Mouse (Mus musculus): ENCODE measurements at regions not wholly inside any gene's neighbourhood (a gene's known extent, or its start where the extent isn't known, plus 50 kb on each side); places are given as distances from the start of the nearest gene placed in this dataset.
"Not testable (repeated sequence)": the region's sequence is repeated elsewhere in the genome, so short reads cannot be mapped to it uniquely, and the experiment has no call there.

- Histone ChIP-seq H3K27me3 (no peaks in the 10 kb centered on the region), H3K27ac (replicated peaks) (no peak overlapping the region), H3K9ac (no peak overlapping the region), H3K4me1 (peaks cover 16% of the 10 kb centered on the region), H3K4me2 (replicated peaks) (no peak overlapping the region), H3K9me3 (replicated peaks) (no peaks in the 10 kb centered on the region), H3K4me3 (replicated peaks) (no peak overlapping the region), H3K36me3 (no peaks in the 10 kb centered on the region)
- 32% methylated on average over 8 of the region's 8 CpGs for WGBS
- no peak for ATAC-seq (ENCODE audit: insufficient number of reproducible peaks, low FRiP score, low TSS enrichment, low read depth)
These were observed 80.6 kb upstream of the Tcf12 start for GRCm38 (mm10) chr9:72192051-72192952.

GRCm38 (mm10) chr9:72192953-72193337 lies 81.3 kb upstream of the Tcf12 start:
- 65% methylated on average over 1 of the region's 1 CpGs for WGBS
- H3K4me1 ChIP-seq: peaks cover 22% of the 10 kb centered on the region
- not testable (repeated sequence) for H3K27ac ChIP-seq (replicated peaks); H3K4me3 ChIP-seq (replicated peaks); H3K27me3 ChIP-seq; H3K4me2 ChIP-seq (replicated peaks); H3K9me3 ChIP-seq (replicated peaks); H3K9ac ChIP-seq; ATAC-seq (ENCODE audit: insufficient number of reproducible peaks, low FRiP score, low TSS enrichment, low read depth); H3K36me3 ChIP-seq

GRCm38 (mm10) chr9:72195348-72195747 lies 79.3 kb upstream of the Zfp280d start:
- Histone ChIP-seq H3K9ac (no peak overlapping the region), H3K27me3 (no peaks in the 10 kb centered on the region), H3K4me1 (peaks cover 22% of the 10 kb centered on the region), H3K36me3 (no peaks in the 10 kb centered on the region), H3K27ac (replicated peaks) (no peak overlapping the region), H3K4me3 (replicated peaks) (no peak overlapping the region), H3K9me3 (replicated peaks) (no peaks in the 10 kb centered on the region), H3K4me2 (replicated peaks) (no peak overlapping the region)
- 51% methylated on average over 3 of the region's 3 CpGs for WGBS
- no peak for ATAC-seq (ENCODE audit: insufficient number of reproducible peaks, low FRiP score, low TSS enrichment, low read depth)

- H3K4me1 ChIP-seq: peaks cover 22% of the 10 kb centered on the region
- no peaks in the 10 kb centered on the region for H3K9me3 ChIP-seq (replicated peaks)
- H3K27ac ChIP-seq (replicated peaks): no peak overlapping the region; the same call in 1 of the 2 replicates
- WGBS: 38% methylated on average over 10 of the region's 10 CpGs
- no peak overlapping the region for H3K9ac ChIP-seq
- no peak overlapping the region; the same call in 1 of the 2 replicates for H3K4me2 ChIP-seq (replicated peaks)
- ATAC-seq (ENCODE audit: insufficient number of reproducible peaks, low FRiP score, low TSS enrichment, low read depth): no peak
- H3K36me3 ChIP-seq: no peaks in the 10 kb centered on the region
- no peaks in the 10 kb centered on the region for H3K27me3 ChIP-seq
- H3K4me3 ChIP-seq (replicated peaks): no peak overlapping the region
These were observed 77.9 kb upstream of the Zfp280d start for GRCm38 (mm10) chr9:72196626-72197330.

- H3K27ac ChIP-seq (replicated peaks): no peak overlapping the region
- H3K4me1 ChIP-seq: peaks cover 17% of the 10 kb centered on the region
- no peaks in the 10 kb centered on the region for H3K36me3 ChIP-seq
- no peak overlapping the region for H3K4me3 ChIP-seq (replicated peaks)
- H3K4me2 ChIP-seq (replicated peaks): no peak overlapping the region
- no peak for ATAC-seq (ENCODE audit: insufficient number of reproducible peaks, low FRiP score, low TSS enrichment, low read depth)
- 56% methylated on average over 11 of the region's 11 CpGs for WGBS
- no peak overlapping the region for H3K9ac ChIP-seq
- H3K27me3 ChIP-seq: no peaks in the 10 kb centered on the region
- H3K9me3 ChIP-seq (replicated peaks): no peaks in the 10 kb centered on the region
These were observed 77.3 kb upstream of the Zfp280d start for GRCm38 (mm10) chr9:72197331-72197732.

- H3K4me2 ChIP-seq (replicated peaks): no peak overlapping the region
- no peak overlapping the region for H3K9ac ChIP-seq
- H3K27me3 ChIP-seq: no peaks in the 10 kb centered on the region
- WGBS: 90% methylated on average over 5 of the region's 5 CpGs
- no peak for ATAC-seq (ENCODE audit: insufficient number of reproducible peaks, low FRiP score, low TSS enrichment, low read depth)
- H3K36me3 ChIP-seq: no peaks in the 10 kb centered on the region
- no peak overlapping the region for H3K4me3 ChIP-seq (replicated peaks)
- no peaks in the 10 kb centered on the region for H3K9me3 ChIP-seq (replicated peaks)
- no peak overlapping the region for H3K27ac ChIP-seq (replicated peaks)
- H3K4me1 ChIP-seq: peaks cover 15% of the 10 kb centered on the region
These were observed 75.7 kb upstream of the Zfp280d start for GRCm38 (mm10) chr9:72198976-72199375.

GRCm38 (mm10) chr9:72204357-72204905 lies 70.2 kb upstream of the Zfp280d start:
- no peaks in the 10 kb centered on the region for H3K36me3 ChIP-seq
- WGBS: 89% methylated on average over 2 of the region's 2 CpGs

GRCm38 (mm10) chr9:72205815-72206214 lies 68.8 kb upstream of the Zfp280d start:
- Histone ChIP-seq H3K9ac (no peak overlapping the region), H3K4me1 (no peaks in the 10 kb centered on the region), H3K4me3 (replicated peaks) (no peak overlapping the region), H3K9me3 (replicated peaks) (no peaks in the 10 kb centered on the region), H3K4me2 (replicated peaks) (no peak overlapping the region), H3K27ac (replicated peaks) (no peak overlapping the region), H3K36me3 (no peaks in the 10 kb centered on the region), H3K27me3 (no peaks in the 10 kb centered on the region)
- ATAC-seq (ENCODE audit: insufficient number of reproducible peaks, low FRiP score, low TSS enrichment, low read depth): no peak
- 67% methylated on average over 7 of the region's 7 CpGs for WGBS

More at GRCm38 (mm10) chr9:72204357-72204905, 70.2 kb upstream of the Zfp280d start:
- no peaks in the 10 kb centered on the region for H3K9me3 ChIP-seq (replicated peaks)
- H3K4me2 ChIP-seq (replicated peaks): no peak overlapping the region
- no peaks in the 10 kb centered on the region for H3K4me1 ChIP-seq
- H3K4me3 ChIP-seq (replicated peaks): no peak overlapping the region
- H3K27ac ChIP-seq (replicated peaks): no peak overlapping the region
- H3K27me3 ChIP-seq: no peaks in the 10 kb centered on the region
- no peak for ATAC-seq (ENCODE audit: insufficient number of reproducible peaks, low FRiP score, low TSS enrichment, low read depth)
- no peak overlapping the region for H3K9ac ChIP-seq

GRCm38 (mm10) chr9:72206911-72207310 lies 67.7 kb upstream of the Zfp280d start:
- WGBS: 59% methylated on average over 2 of the region's 2 CpGs
- H3K9ac ChIP-seq: no peak overlapping the region
- no peak overlapping the region for H3K27ac ChIP-seq (replicated peaks)
- no peak overlapping the region for H3K4me3 ChIP-seq (replicated peaks)
- no peaks in the 10 kb centered on the region for H3K36me3 ChIP-seq
- ATAC-seq (ENCODE audit: insufficient number of reproducible peaks, low FRiP score, low TSS enrichment, low read depth): no peak
- H3K4me1 ChIP-seq: no peaks in the 10 kb centered on the region
- H3K9me3 ChIP-seq (replicated peaks): no peaks in the 10 kb centered on the region
- no peak overlapping the region for H3K4me2 ChIP-seq (replicated peaks)
- H3K27me3 ChIP-seq: no peaks in the 10 kb centered on the region

- H3K4me1 ChIP-seq: no peaks in the 10 kb centered on the region
- no peak overlapping the region for H3K4me3 ChIP-seq (replicated peaks)
- H3K27ac ChIP-seq (replicated peaks): no peak overlapping the region
- 59% methylated on average over 7 of the region's 7 CpGs for WGBS
- no peaks in the 10 kb centered on the region for H3K9me3 ChIP-seq (replicated peaks)
- H3K36me3 ChIP-seq: no peaks in the 10 kb centered on the region
- ATAC-seq (ENCODE audit: insufficient number of reproducible peaks, low FRiP score, low TSS enrichment, low read depth): no peak
- H3K9ac ChIP-seq: no peak overlapping the region
- no peak overlapping the region for H3K4me2 ChIP-seq (replicated peaks)
- no peaks in the 10 kb centered on the region for H3K27me3 ChIP-seq
These were observed 66.4 kb upstream of the Zfp280d start for GRCm38 (mm10) chr9:72208296-72208695.

- no peaks in the 10 kb centered on the region for H3K36me3 ChIP-seq
- no peaks in the 10 kb centered on the region for H3K27me3 ChIP-seq
- 60% methylated on average over 11 of the region's 11 CpGs for WGBS
- H3K9me3 ChIP-seq (replicated peaks): no peaks in the 10 kb centered on the region
- H3K4me2 ChIP-seq (replicated peaks): no peak overlapping the region
- peaks cover 3% of the 10 kb centered on the region; the same call in 1 of the 2 replicates for H3K4me1 ChIP-seq
- no peak overlapping the region for H3K9ac ChIP-seq
- H3K27ac ChIP-seq (replicated peaks): no peak overlapping the region; the same call in 1 of the 2 replicates
- ATAC-seq (ENCODE audit: insufficient number of reproducible peaks, low FRiP score, low TSS enrichment, low read depth): no peak
- H3K4me3 ChIP-seq (replicated peaks): no peak overlapping the region
These were observed 57.2 kb upstream of the Zfp280d start for GRCm38 (mm10) chr9:72217296-72218028.
